Mouse (Mus musculus) CD4-positive, CD25-positive, alpha-beta regulatory T cell, adult 2 months (primary cell): ENCODE data around the gene Pxn.
"Not testable (repeated sequence)": the region's sequence is repeated elsewhere in the genome, so short reads cannot be mapped to it uniquely, and the experiment has no call there.

Source experiments
- DNase-seq: peaks from one replicate; pipeline ENCODE4 v3.0.0-alpha.2; 2012; ENCODE audit warnings: low read depth, low spot score

Pxn gene

DNA sequence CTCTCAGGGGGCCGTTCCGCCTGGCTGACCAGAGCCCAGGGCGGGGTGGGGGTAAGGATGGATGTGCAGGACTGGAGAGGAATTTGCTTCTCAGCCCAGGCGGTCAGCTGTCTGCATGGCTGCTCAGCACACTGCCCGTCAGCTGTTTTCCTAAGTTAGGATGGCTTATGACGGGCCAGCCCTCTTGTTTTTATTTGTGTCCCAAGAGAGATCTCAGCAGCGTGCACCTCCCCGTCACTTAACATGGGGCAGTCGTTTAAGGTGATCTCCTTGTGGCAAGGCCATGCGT lies 2.3 kb downstream of the Pxn start:
- DNase-seq = no peak

DNA sequence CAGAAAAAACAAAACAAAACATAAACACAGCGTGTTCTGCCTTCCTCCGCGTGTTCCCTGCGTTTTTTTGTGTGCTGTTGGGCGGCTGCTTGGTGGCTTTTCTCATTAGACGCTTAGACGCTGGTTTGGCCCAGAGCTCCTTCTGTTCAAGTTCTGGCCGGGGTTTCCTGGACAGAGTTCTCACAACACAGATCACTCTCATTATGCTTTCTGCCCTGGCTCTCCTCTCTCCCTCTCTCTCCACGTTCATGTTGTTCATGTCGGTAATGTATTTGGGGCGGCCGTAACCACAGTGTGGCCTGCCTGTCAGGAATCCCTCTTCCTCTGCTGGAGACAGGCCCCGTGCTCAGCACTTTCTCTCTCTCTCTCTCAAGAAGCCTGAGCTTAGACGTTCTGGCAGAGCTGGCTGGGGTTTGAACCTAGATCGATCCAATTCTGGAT lies 2.9 kb downstream of the Pxn start:
- DNase-seq = no peak

DNA sequence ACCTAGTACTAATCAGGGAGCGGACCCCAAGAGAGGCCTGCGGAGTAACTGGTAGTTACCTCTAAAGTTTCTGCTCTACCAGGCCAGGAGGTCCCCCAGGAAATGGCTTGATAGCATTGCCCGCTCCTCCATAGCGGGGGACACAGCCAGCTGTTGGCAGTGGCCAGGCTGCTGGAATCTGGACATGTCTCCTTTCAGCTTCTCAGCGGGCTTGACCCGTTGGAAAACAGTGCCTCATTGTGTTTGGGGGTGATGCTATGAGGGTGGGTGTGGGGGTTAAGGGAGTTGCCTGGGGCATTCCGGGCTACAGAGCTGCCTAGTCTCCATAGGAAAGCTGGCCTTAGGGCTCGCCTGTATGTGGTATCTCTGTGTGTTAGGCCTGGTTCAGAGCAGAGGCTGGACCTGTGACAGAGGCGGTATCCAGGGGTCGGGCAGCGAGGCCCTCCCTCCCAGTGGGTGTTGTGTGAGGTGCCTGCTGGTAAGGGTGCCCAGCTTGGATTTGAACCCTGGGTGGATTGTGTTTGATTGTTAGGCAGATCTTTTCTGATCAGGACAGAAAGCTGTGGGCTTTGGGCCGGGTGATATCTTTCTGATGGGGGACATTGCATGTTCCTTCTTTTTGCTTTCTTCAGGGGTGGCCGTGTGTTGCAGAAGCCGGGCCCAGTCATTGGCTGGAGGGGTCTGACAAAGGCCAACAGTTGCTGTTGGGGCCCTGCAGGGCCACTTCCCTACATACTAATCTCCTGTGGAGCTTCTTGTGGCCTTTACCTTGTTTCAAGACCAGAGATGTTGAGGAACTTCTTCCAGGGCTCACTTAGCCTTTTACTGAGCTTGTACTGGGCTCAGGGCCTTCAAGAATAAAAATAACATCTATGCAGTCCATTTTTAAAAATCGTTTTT lies 3.6 kb downstream of the Pxn start:
- DNase-seq = no peak

DNA sequence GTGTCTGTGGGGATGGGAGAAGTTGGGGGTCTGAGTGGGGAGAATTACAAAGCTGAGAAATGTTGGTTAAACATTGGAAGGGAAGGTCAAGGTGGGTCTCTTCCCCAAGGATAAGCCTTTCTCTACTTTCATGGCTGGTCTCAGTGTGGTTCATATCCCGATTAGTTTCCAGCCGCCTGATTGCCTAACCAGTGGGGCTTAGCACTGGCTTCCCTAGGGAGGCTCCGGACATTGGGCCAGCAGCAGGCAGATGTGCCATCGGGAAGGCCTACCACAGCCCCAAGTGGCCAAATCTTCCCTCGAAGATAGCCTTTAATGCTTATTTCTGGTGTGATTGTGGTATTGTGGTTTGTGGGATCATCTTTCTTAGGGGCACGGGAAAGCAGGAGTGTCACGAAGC lies 5.9 kb downstream of the Pxn start:
- DNase-seq = no peak

DNA sequence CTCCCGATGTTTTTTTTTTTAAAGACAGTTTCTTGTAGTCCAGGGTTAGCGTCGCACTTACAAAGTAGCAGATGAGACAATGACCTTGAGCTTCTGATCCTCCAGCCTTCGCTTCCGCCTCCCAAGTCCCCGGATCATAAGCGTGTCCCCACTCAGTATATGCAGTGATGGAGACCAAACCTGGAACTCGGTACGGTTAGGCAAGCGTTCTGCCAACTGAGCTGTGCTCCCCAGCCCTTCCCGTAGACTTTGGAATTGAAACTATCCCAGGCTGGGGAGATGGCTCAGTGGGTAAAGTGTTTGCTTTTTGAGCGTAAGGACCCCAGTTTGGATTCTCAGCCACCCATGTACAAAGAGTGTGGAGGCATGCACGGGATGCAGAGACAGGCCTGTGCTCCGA lies 6.8 kb downstream of the Pxn start:
- DNase-seq = no peak

DNA sequence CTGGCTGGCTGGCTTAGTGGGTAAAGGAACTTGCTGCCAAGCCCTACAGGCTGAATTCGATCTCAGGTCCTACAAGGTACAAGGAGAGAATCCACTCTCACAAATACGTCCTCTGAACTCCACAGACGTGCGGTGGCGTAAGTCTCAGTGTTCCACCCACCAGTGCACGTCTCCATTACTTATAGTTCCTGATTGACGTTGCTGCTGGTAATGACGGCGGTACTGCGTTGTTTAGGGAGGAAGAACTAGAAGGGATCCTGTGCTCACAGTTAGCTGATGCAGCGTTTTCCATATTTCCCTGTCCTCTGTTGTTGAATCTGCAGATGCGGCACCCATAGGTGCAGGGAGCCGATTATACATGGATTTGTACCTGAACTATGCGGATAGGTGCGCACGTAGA lies 7.2 kb downstream of the Pxn start:
- no peak for DNase-seq

DNA sequence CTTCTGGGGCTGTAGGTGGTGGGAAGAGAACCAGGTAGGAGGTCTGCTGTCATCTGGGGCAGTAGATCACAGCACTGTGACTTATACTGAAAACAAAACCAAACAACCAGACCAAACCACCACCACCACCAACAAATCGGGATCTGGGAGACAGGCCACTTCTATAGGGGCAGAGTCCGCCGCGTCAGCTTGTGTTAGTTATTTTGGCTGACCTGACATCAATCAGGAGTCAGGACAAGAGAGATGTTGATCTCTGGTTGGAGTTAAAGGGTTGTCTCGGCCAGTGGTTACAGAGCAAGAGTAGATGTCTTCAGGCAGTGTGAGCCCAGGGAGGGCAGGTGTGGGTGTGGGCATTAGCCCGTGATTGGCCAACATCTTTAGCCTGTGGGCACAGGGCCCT lies 7.9 kb downstream of the Pxn start:
- DNase-seq = no peak

DNA sequence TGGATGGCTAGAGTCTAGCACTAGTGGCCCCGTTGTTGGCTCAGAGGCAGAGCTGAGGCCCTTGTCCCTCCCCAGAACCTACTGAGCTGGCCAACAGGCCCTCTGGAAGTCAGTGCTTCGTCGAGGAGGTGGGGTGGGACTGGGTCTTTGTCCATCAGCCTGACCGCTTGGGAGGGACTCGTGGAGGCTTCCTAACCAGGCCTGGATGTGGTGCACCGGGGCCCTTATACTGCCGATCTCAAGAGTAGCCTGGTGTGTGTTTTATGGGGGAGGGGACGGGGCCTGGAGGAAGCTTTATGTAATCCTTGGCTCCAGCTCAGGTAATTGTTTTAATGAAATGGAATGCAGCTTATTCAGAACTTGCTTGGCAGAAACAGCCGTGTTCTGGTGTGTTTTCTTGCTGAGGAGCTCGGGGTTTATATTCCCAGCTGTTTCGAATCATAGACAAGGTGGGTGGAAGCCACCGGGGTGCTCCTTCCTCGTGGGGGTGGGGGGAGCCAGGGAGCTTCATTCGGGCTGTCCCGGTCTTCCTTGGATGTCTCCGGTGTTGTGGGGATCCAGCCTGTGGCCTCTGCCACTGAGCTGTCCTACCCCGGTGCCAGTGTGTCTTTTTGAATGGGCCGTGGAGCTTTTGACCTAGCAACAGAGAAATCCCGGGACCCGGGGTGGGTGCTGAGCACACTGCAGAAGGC lies 8.6 kb downstream of the Pxn start:
- no peak for DNase-seq

DNA sequence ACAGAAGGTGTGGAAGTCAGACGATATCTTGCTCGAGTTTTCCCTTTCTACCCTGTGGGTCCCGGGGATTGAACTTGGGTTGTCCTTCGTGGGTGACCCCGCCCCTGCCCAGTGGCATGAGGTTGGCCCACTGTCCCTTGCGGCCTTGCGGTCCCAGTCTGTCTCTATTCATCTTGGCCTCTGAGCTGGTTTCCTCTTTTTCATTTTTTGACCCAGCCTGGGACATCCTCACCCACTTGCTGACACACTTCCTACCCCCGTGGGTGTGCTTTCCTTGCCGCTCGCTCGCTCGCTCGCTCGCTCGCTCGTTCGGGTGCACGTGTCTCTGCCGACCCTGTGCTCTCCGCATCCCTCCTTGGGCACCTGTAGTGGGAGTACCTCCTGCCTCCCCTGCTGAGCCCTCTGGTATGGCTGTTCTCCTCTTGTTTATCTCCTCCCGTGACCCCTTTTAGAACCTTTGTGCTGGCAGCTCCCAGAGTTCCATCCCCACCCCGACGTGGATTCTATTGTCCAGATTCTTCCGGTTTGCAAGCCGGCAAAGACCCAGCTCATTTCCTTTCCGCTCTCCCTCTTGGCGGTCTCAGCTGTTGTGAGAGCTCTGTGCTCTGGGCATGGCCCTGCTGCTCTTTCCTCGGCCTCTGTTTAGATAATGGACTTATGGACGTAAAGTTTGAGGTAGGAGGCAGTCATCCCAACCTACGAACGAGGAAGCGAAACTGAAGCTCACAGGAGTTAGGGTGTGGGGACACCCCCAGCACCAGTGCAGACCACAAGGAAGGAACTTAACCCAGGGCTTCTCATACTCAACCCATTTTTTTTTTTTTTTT lies 9.8 kb downstream of the Pxn start:
- DNase-seq = peak; percentile 73

DNA sequence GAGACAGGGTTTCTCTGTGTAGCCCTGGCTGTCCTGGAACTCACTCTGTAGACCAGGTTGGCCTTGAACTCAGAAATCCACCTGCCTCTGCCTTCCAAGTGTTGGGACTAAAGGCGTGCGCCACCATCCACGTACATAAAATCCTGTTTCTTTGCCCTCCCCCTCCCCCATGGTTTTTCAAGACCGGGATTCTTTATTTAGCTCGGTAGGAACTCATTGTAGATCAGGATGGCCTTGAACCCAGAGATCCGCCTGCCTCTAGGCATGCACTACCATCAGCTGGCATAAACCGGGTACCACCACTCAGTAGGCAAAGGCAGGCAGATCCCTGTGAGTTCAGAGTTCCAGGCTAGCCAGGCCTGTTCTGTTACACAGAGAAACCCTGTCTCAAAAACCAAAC lies 10.4 kb downstream of the Pxn start:
- DNase-seq = no peak

DNA sequence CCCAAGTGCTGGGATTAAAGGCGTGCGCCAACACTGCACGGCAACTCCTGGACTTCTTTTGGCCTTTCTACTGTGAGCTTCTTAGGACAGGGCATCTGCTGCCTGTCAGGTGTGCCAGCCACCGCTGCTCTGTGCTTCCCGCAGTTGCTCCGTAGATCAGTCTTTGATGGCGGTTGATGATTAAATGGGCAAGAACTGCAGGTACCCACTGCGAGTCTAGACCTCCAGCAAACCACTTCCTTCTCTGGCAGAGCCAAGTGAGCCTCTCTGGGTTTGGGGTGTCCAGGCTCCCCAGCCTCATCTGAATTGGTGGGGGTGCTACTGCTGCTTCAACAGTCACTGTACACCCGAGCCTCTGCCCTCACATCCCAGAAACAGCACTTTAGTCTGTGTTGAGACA lies 11.0 kb downstream of the Pxn start:
- DNase-seq = peak; percentile 52

DNA sequence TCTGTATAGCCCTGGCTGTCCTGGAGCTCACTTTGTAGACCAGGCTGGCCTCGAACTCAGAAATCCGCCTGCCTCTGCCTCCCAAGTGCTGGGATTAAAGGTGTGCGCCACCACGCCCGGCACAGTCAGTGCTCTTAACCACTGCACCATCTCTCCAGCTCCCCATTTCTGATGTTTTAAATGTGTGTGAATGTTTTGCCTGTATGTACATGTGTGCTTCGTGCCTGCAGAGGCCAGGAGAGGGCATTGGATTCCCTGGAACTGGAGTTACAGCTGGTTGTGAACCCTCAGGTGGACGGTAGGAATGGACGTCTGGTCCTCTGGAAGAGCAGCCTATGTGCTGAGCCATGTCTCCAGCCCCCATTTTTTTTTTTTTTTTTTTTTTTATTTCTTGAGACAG lies 11.7 kb downstream of the Pxn start:
- not testable (repeated sequence) for DNase-seq

DNA sequence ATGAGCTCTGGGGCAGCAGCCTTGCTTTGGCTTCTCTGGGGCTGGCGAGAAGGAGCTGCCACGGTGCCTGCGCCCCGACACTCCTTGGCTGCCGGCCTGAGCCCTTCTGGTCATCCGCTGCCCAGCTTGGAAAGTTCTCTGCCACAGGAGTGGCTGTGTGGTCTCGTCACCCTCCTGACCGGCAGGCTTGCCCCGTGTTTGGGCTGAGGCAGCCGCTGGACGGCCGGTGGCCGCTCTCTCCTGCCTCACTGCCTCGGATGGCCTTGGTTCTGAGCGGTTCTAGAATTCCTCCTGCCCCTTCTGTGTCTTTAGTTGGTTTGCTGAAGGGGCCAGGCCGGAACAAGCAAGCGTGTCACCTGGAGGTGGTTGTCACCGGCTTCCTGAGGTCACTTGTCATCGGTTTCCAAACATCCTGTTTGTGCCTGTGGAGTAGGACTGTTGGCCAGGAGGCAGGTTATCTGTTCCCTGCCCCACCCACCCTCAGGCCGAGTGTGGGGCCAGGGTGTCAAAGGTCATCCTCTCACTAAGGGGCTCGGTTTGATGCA lies 13.9 kb downstream of the Pxn start:
- DNase-seq = no peak

DNA sequence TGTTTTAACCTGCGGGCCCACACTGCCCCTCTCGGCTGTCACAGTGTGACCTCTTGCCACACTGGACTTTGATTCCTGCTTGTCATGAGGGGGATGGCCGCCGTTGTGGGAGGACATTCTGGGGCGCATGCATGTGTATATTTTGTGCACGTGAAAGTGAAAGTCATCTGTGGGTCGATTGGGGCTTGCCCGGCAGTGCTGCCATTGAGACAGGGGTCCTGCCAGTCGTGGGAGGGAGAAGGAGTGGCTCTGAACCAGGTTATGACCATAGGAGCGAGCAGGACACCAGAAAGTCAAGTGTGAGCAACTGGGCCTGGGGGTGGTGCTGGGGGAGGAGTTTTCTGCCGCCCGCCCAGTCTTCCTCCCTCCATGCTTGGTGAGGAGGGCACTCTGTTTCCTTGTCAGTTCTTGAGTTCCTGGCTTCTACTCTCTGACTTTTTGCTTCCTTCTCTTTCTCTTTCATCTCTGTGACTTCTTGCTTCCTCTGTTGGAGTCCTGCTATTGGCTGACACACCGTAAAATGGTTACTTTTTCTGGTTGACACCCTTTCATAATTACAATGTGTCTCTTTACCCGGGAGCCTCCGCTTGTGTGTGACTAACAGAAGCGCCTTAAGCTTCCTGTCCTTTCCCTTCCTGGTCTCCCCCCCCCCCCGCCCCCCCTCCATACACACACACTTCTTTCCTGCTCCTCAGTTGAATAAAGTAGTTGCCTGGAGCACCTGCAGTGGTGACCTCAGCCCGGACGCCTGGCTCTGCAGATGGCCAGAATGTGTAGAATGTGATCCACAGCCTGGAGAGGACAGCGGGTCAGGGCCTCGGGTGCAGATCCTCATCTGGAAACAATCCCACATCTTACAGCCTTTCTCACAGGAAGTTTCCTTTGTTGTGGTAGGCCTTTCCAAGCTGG lies 15.3 kb downstream of the Pxn start:
- peak; percentile 76 for DNase-seq

DNA sequence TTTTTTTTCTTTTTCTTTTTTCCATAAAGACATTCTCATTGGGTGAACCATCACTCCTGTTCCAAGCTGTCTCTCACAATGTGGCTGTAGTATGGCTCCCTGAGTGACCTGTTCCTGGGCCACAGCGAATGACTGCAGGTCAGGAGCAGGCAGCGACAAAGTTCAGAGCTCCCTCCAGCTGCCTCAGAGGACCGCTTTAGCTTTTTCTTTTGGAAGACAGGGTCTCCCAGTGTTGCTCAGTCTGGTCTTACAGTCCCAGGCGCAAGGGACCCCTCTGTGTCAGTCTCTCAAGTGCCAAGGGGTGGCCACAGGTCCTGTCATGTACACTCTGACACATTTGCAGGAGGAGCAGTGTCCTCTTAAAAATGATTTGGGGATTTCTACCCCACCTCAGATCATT lies 16.1 kb downstream of the Pxn start:
- DNase-seq = no peak

DNA sequence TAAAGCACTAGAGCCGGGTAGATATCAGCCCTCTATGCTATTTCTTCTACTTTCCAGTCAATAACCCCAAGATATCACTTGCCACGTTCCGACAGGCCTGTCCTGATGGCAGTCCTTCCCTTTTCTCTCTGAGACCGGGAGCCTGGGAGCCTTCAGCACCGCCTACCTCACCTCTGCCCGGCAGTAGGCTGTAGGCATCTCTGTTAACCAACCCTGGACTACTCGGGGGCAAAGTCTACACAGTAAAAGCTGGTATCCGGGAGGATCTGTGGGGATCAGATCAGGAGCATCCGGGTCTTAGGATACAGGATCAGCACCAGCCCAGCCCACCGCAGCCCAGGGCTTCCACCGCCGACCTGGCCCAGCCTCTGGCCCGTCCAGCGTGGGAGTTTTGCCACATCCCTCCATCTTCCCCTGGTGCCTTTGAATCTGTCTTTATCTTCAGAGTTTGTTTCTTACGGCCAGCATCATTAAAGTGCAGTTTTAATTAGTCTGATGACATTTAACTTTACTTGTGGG lies 16.6 kb downstream of the Pxn start:
- DNase-seq = no peak

DNA sequence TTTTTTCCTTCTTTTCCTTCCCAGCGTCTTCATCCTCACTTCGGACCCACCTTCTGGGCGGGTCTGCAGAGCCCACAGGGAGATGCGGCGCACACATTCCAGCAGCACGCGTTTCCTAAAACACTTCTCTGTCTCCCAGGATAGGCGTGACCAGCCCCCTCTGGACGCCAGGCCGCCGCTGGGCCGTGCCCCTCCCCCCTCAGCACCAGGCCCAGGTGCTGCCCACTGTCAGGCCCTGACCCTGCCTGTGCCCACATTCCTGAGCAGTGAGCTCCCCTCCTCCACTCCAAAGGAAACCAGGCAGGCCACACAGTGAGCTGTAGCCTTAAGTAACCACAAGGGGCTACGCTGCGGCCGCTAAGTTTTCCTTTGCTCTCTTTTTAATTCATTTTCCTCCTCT lies 17.5 kb downstream of the Pxn start:
- no peak for DNase-seq

DNA sequence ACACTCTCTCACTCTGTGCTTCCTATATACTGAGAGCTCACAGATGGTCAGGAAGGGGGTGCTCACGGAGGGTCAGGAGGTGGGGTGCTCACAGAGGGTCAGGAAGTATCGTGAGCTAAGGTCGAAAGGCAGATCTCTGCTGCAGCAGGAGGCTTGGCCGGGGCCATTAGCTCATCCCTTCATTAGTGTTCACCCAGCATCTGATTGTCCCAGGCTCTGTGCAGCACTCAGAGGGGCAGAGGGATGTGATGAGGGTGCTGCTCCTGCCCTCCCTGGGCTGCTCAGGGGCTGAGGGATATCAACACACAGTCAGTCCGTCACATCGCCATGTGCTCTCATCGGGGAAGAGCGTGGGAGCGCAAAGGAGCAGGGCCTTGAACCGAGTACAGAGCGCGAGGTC lies 18.0 kb downstream of the Pxn start:
- no peak for DNase-seq

DNA sequence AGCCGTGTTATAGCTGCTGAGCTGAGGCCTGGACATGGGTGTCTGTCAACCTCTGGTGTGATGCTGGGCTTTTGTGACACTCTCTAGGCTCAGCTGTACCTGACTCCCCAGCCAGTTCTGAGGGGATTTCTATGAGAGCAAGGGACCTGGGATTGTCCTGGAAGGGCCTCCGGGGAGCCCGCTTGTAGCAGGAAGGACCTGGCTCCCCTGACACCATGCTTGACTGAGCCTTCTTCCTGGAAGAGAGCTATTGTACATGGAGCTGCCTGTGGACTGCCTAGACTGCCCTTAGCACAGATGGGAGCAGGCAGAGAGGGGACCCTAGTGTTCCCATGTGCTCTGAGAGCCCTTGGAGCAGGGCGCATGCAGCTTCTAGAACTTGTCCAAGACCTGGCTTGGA lies 18.9 kb downstream of the Pxn start:
- DNase-seq = no peak

DNA sequence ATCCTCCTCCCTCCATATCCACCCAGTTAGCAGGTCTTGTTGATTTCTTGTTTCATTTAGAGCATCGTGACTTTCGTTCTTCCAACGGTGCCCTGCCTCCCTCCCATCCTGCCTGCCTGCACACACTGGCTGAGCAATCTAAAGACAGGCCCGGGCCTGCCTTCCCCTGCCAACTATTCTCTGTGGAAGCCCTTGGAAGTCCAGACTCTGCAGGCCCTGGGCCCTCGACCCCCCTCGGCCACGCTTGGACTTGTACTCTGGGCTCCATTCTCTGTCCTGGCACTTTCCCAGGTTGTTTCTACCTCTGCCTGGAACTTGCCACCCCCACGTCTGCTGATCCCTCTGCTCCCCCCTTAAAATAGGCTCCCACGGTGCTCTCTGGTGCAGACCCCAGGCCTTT lies 19.5 kb downstream of the Pxn start:
- DNase-seq = no peak
